Mouse (Mus musculus): ENCODE data around the gene Nlrp3.

The Nlrp3 gene

GRCm38 (mm10) chr11:59541324-59541723, at the start of gene Nlrp3:
Gene Nlrp3 (plus strand): TSS chr11:59541568.
- in situ Hi-C loops (cut with MboI, MseI) = no loop called here

- in situ Hi-C loops (cut with MboI, MseI) = no loop called here
These were observed 44.6 kb upstream of the Nlrp3 start for GRCm38 (mm10) chr11:59496672-59497310.

- in situ Hi-C loops (cut with MboI, MseI) = no loop called here
These were observed 43.6 kb upstream of the Nlrp3 start for GRCm38 (mm10) chr11:59497747-59498146.

GRCm38 (mm10) chr11:59501978-59502700, 39.2 kb upstream of the Nlrp3 start:
- in situ Hi-C loops (cut with MboI, MseI) = no loop called here

GRCm38 (mm10) chr11:59505351-59505838, 36.0 kb upstream of the Nlrp3 start:
- in situ Hi-C loops (cut with MboI, MseI) = no loop called here

- in situ Hi-C loops (cut with MboI, MseI) = no loop called here
These were observed 35.3 kb upstream of the Nlrp3 start for GRCm38 (mm10) chr11:59505839-59506712.

- in situ Hi-C loops (cut with MboI, MseI) = no loop called here
These were observed 34.7 kb upstream of the Nlrp3 start for GRCm38 (mm10) chr11:59506713-59507074.

- in situ Hi-C loops (cut with MboI, MseI) = loop anchor here (10.0 kb wide), 1 partner anchor 873 kb away; no protein-coding TSS in a partner anchor
These were observed 29.8 kb upstream of the Nlrp3 start for GRCm38 (mm10) chr11:59511558-59511957.

GRCm38 (mm10) chr11:59512733-59513132, 28.6 kb upstream of the Nlrp3 start:
- in situ Hi-C loops (cut with MboI, MseI) = loop anchor here (10.0 kb wide), 1 partner anchor 872 kb away; no protein-coding TSS in a partner anchor

GRCm38 (mm10) chr11:59513556-59513955, 27.8 kb upstream of the Nlrp3 start:
- in situ Hi-C loops (cut with MboI, MseI) = loop anchor here (10.0 kb wide), 1 partner anchor 871 kb away; no protein-coding TSS in a partner anchor

- in situ Hi-C loops (cut with MboI, MseI) = loop anchor here (10.0 kb wide), 1 partner anchor 870 kb away; no protein-coding TSS in a partner anchor
These were observed 27.0 kb upstream of the Nlrp3 start for GRCm38 (mm10) chr11:59514381-59514780.

- in situ Hi-C loops (cut with MboI, MseI) = loop anchor here (10.0 kb wide), 1 partner anchor 870 kb away; no protein-coding TSS in a partner anchor
These were observed 26.6 kb upstream of the Nlrp3 start for GRCm38 (mm10) chr11:59514789-59515188.

- in situ Hi-C loops (cut with MboI, MseI) = loop anchor here (10.0 kb wide), 1 partner anchor 867 kb away; no protein-coding TSS in a partner anchor
These were observed 23.9 kb upstream of the Nlrp3 start for GRCm38 (mm10) chr11:59517441-59517840.

- in situ Hi-C loops (cut with MboI, MseI) = loop anchor here (10.0 kb wide), 1 partner anchor 867 kb away; no protein-coding TSS in a partner anchor
These were observed 23.1 kb upstream of the Nlrp3 start for GRCm38 (mm10) chr11:59518226-59518625.

- in situ Hi-C loops (cut with MboI, MseI) = loop anchor here (10.0 kb wide), 1 partner anchor 865 kb away; no protein-coding TSS in a partner anchor
These were observed 21.4 kb upstream of the Nlrp3 start for GRCm38 (mm10) chr11:59519741-59520495.

GRCm38 (mm10) chr11:59524150-59524549, 17.2 kb upstream of the Nlrp3 start:
- in situ Hi-C loops (cut with MboI, MseI) = no loop called here

- in situ Hi-C loops (cut with MboI, MseI) = no loop called here
These were observed 16.1 kb upstream of the Nlrp3 start for GRCm38 (mm10) chr11:59525237-59525636.

- in situ Hi-C loops (cut with MboI, MseI) = no loop called here
These were observed 14.8 kb upstream of the Nlrp3 start, which contains the start of gene Zkscan17 for GRCm38 (mm10) chr11:59526472-59527080. Gene Zkscan17 (minus strand): TSS chr11:59526751.

- in situ Hi-C loops (cut with MboI, MseI) = no loop called here
These were observed 11.1 kb upstream of the Nlrp3 start for GRCm38 (mm10) chr11:59530221-59530620.

GRCm38 (mm10) chr11:59530870-59531535, 10.4 kb upstream of the Nlrp3 start:
- in situ Hi-C loops (cut with MboI, MseI) = no loop called here

Measured in T-helper 1 cell (primary cell).